Comparison of ENCODE assay signal across 8 mouse cellular contexts in genomic region chr2:11513057-11513967, GRCm38 (mm10). TPM values are rescaled to one million over a fixed set of nuclear protein-coding genes. Genes with fewer than 3 reads are reported as not detected.
DNase-seq lines count a peak whose midpoint lies in the region; ATAC-seq lines count a peak whose summit lies in the region.

No protein-coding gene starts in this region.

- intact Hi-C loops in gastrocnemius, postnatal 14 days (cut with DNase I; ENCODE audit: low total_unique reads), result no loop called here

- no peak for DNase-seq in frontal cortex, postnatal 14 days (ENCODE audit: low spot score in 2 of 2)
- peak; percentile 74 for DNase-seq in NIH3T3 (ENCODE audit: low read depth)
- DNase-seq in gastrocnemius, postnatal 14 days, result peak; percentile 66
- peak; percentile 65 to 85 for DNase-seq in kidney, postnatal 36 days
- DNase-seq in retina, embryonic 14.5 days (ENCODE audit: low spot score), result no peak
- DNase-seq in cerebellum, postnatal 36 days, result no peak

- ATAC-seq in frontal cortex, adult (ENCODE audit: low TSS enrichment), result peak; percentile 92
- ATAC-seq in monocyte, adult 5-6 weeks (replicated peaks; ENCODE audit: insufficient number of reproducible peaks, low FRiP score, low TSS enrichment, poor library complexity, severe bottlenecking), result peak; percentile 38; the same call in 1 of the 2 replicates

RNA-seq across cellular contexts. Expression of gene Pfkfb3, which starts 40.6 kb away (rescaled TPM):
- total RNA-seq in gastrocnemius, postnatal 14 days (2021), result 10 to 100 TPM; 14.9 to 20.5 TPM
- total RNA-seq in monocyte, adult 5-6 weeks (2017), result 32.5 to 53.2 TPM (median 36.8 TPM) in 3 replicates

Comparison
In these comparisons a context has a peak if more than half of its experiments do, and no peak if none do; other contexts are left out.
1. DNase-seq: peak in NIH3T3 (single experiment), gastrocnemius, postnatal 14 days (single experiment) and kidney, postnatal 36 days (2 of 2); none in frontal cortex, postnatal 14 days (0 of 2), retina, embryonic 14.5 days (single experiment) and cerebellum, postnatal 36 days (0 of 2).